Mouse (Mus musculus) CH12.LX (cell line): ENCODE measurements around the gene Ccdc162. TPM values are rescaled to one million over a fixed set of nuclear protein-coding genes. Genes with fewer than 3 reads are reported as not detected.

Experiments used
- DNase-seq: peaks from one replicate; pipeline ENCODE4 v3.0.0-alpha.2; 2013; ENCODE audit errors: extremely low read depth
- H3K27ac ChIP-seq: 2 replicates; pipeline ENCODE4 v1.5.1; 2012; ENCODE audit warnings: low read depth, mild to moderate bottlenecking, control low read depth, moderate library complexity; ENCODE audit not compliant: insufficient read depth
- H3K27me3 ChIP-seq: replicated peaks from 2 replicates; pipeline ENCODE3; 2012; ENCODE audit warnings: inconsistent platforms
- H3K36me3 ChIP-seq, 2 experiments: replicated peaks in 1 of 2; 2 replicates each; pipeline versions ENCODE3 to v1.6.1; 2012; ENCODE audit warnings: inconsistent platforms in 1 of 2, low read length in 1 of 2, mild to moderate bottlenecking in 1 of 2, mixed read lengths in 1 of 2, moderate library complexity in 1 of 2; ENCODE audit not compliant: control insufficient read depth in 1 of 2, insufficient read depth in 1 of 2
- H3K4me1 ChIP-seq, 2 experiments: 2 replicates each; pipeline ENCODE4 v1.6.1; 2012; ENCODE audit warnings: inconsistent platforms in 1 of 2, moderate library complexity in 1 of 2; ENCODE audit not compliant: insufficient read depth in 2 of 2, control insufficient read depth in 1 of 2
- H3K4me2 ChIP-seq: 2 replicates; pipeline ENCODE4 v1.6.1; 2012; ENCODE audit warnings: low read depth, mild to moderate bottlenecking, control low read depth; ENCODE audit not compliant: poor library complexity, insufficient read depth, severe bottlenecking
- H3K4me3 ChIP-seq, 3 experiments: fragments of 150-350 bp in 1 of 3; sonication (generic) in 1 of 3; replicated peaks in 1 of 3; 2 replicates each; pipeline versions ENCODE3 to v1.5.1; 2011 to 2012; ENCODE audit warnings: low read depth in 2 of 3, low read length in 2 of 3, mild to moderate bottlenecking in 2 of 3, moderate library complexity in 2 of 3, control low read depth in 1 of 3, improper control_type of control experiment in 1 of 3, inconsistent platforms in 1 of 3, mixed read lengths in 1 of 3; ENCODE audit not compliant: poor library complexity in 1 of 3
- H3K79me2 ChIP-seq: replicated peaks from 2 replicates; pipeline ENCODE4 v1.6.1; 2012; ENCODE audit warnings: mild to moderate bottlenecking, moderate library complexity; ENCODE audit not compliant: control insufficient read depth, poor library complexity, insufficient read depth, severe bottlenecking; ENCODE audit errors: extremely low read depth
- H3K9ac ChIP-seq: 2 replicates; pipeline ENCODE4 v1.6.1; 2012; ENCODE audit warnings: low read depth, mild to moderate bottlenecking, control low read depth, moderate library complexity; ENCODE audit not compliant: insufficient read depth
- H3K9me3 ChIP-seq: replicated peaks from 2 replicates; pipeline ENCODE3; 2012; ENCODE audit warnings: low read length, inconsistent platforms, mixed read lengths
- BHLHE40 ChIP-seq: IDR thresholded peaks from 2 replicates; pipeline ENCODE4 v1.6.1; 2011; ENCODE audit warnings: mild to moderate bottlenecking, low read depth, low read length, improper control_type of control experiment
- CHD1 ChIP-seq: IDR thresholded peaks from 2 replicates; pipeline ENCODE4 v1.6.1; 2012; ENCODE audit warnings: low read depth, low read length, improper control_type of control experiment, inconsistent platforms
- CHD2 ChIP-seq: IDR thresholded peaks from 2 replicates; pipeline ENCODE4 v1.6.1; 2011; ENCODE audit warnings: low read length, improper control_type of control experiment
- CTCF ChIP-seq, 2 experiments: IDR thresholded peaks in 1 of 2; conservative IDR thresholded peaks in 1 of 2; 2 replicates each; pipeline ENCODE4 v1.5.1; 2011 to 2012; ENCODE audit warnings: low read depth in 2 of 2, low read length in 2 of 2, improper control_type of control experiment in 1 of 2, inconsistent platforms in 1 of 2, mild to moderate bottlenecking in 1 of 2, moderate library complexity in 1 of 2
- E2F4 ChIP-seq: IDR thresholded peaks from 2 replicates; pipeline ENCODE4 v1.6.1; 2011; ENCODE audit warnings: low read depth, low read length, improper control_type of control experiment; ENCODE audit not compliant: insufficient replicate concordance
- ELF1 ChIP-seq: IDR thresholded peaks from 2 replicates; pipeline ENCODE4 v1.6.1; 2014; ENCODE audit warnings: low read depth, mild to moderate bottlenecking, inconsistent platforms, low read length, improper control_type of control experiment
- EP300 ChIP-seq: IDR thresholded peaks from 2 replicates; pipeline ENCODE4 v1.6.1; 2011; ENCODE audit warnings: low read length, improper control_type of control experiment
- GABPA ChIP-seq: IDR thresholded peaks from 2 replicates; pipeline ENCODE4 v1.6.1; 2012; ENCODE audit warnings: low read depth, low read length, improper control_type of control experiment, inconsistent platforms; ENCODE audit not compliant: insufficient replicate concordance
- HCFC1 ChIP-seq: IDR thresholded peaks from 2 replicates; pipeline ENCODE4 v1.6.1; 2012; ENCODE audit warnings: low read depth, mild to moderate bottlenecking, inconsistent platforms, low read length, improper control_type of control experiment
- IRF4 ChIP-seq: IDR thresholded peaks from 2 replicates; pipeline ENCODE4 v1.6.1; 2014; ENCODE audit warnings: low read depth, mild to moderate bottlenecking, inconsistent platforms, low read length, improper control_type of control experiment
- JUN ChIP-seq: IDR thresholded peaks from 2 replicates; pipeline ENCODE4 v1.6.1; 2011; ENCODE audit warnings: low read depth, mild to moderate bottlenecking, low read length, improper control_type of control experiment, moderate library complexity; ENCODE audit not compliant: insufficient read depth
- KAT2A ChIP-seq: IDR thresholded peaks from 2 replicates; pipeline ENCODE4 v1.6.1; 2012; ENCODE audit warnings: low read length, improper control_type of control experiment, inconsistent platforms; ENCODE audit not compliant: insufficient replicate concordance
- MAZ ChIP-seq: IDR thresholded peaks from 2 replicates; pipeline ENCODE4 v1.6.1; 2012; ENCODE audit warnings: low read depth, mild to moderate bottlenecking, inconsistent platforms, low read length, improper control_type of control experiment, moderate library complexity
- MXI1 ChIP-seq: IDR thresholded peaks from 2 replicates; pipeline ENCODE4 v1.6.1; 2011; ENCODE audit warnings: mild to moderate bottlenecking, low read depth, low read length, improper control_type of control experiment
- MYC ChIP-seq: IDR thresholded peaks from 2 replicates; pipeline ENCODE4 v1.6.1; 2011; ENCODE audit warnings: low read depth, mild to moderate bottlenecking, improper control_type of control experiment, low read length
- NELFE ChIP-seq: IDR thresholded peaks from 2 replicates; pipeline ENCODE4 v1.6.1; 2011; ENCODE audit warnings: low read depth, low read length, improper control_type of control experiment
- NRF1 ChIP-seq: IDR thresholded peaks from 2 replicates; pipeline ENCODE4 v1.6.1; 2014; ENCODE audit warnings: low read depth, mild to moderate bottlenecking, inconsistent platforms, low read length, improper control_type of control experiment, moderate library complexity
- PAX5 ChIP-seq: IDR thresholded peaks from 2 replicates; pipeline ENCODE4 v1.6.1; 2012; ENCODE audit warnings: low read length, inconsistent platforms, mixed read lengths
- POLR2AphosphoS2 ChIP-seq: IDR thresholded peaks from 2 replicates; pipeline ENCODE4 v1.6.1; 2011; ENCODE audit warnings: low read depth, low read length, improper control_type of control experiment
- RAD21 ChIP-seq: IDR thresholded peaks from 2 replicates; pipeline ENCODE4 v1.6.1; 2011; ENCODE audit warnings: low read depth, mild to moderate bottlenecking, low read length, improper control_type of control experiment, moderate library complexity
- RCOR1 ChIP-seq: conservative IDR thresholded peaks from 2 replicates; pipeline ENCODE4 v1.6.1; 2012; ENCODE audit warnings: low read depth, mild to moderate bottlenecking, inconsistent platforms, low read length, improper control_type of control experiment
- SIN3A ChIP-seq: IDR thresholded peaks from 2 replicates; pipeline ENCODE4 v1.6.1; 2012; ENCODE audit warnings: low read length, improper control_type of control experiment, inconsistent platforms
- SMC3 ChIP-seq: IDR thresholded peaks from 2 replicates; pipeline ENCODE4 v1.6.1; 2011; ENCODE audit warnings: low read depth, low read length, improper control_type of control experiment
- TBP ChIP-seq: conservative IDR thresholded peaks from 2 replicates; pipeline ENCODE4 v1.6.1; 2011; ENCODE audit warnings: low read depth, low read length, improper control_type of control experiment
- TCF12 ChIP-seq: IDR thresholded peaks from 2 replicates; pipeline ENCODE4 v1.6.1; 2014; ENCODE audit warnings: low read depth, mild to moderate bottlenecking, inconsistent platforms, low read length, improper control_type of control experiment
- UBTF ChIP-seq: IDR thresholded peaks from 2 replicates; pipeline ENCODE4 v1.6.1; 2012; ENCODE audit warnings: low read depth, mild to moderate bottlenecking, inconsistent platforms, low read length, improper control_type of control experiment, moderate library complexity
- USF1 ChIP-seq: IDR thresholded peaks from 2 replicates; pipeline ENCODE4 v1.6.1; 2014; ENCODE audit warnings: low read depth, mild to moderate bottlenecking, inconsistent platforms, low read length, improper control_type of control experiment
- ZC3H11A ChIP-seq: IDR thresholded peaks from 2 replicates; pipeline ENCODE4 v1.6.1; 2012; ENCODE audit warnings: low read depth, mild to moderate bottlenecking, inconsistent platforms, low read length, improper control_type of control experiment
- ZKSCAN1 ChIP-seq: IDR thresholded peaks from 2 replicates; pipeline ENCODE4 v1.6.1; 2012; ENCODE audit warnings: low read depth, inconsistent platforms, low read length, improper control_type of control experiment, borderline replicate concordance
- ZMIZ1 ChIP-seq: IDR thresholded peaks from 2 replicates; pipeline ENCODE4 v1.6.1; 2012; ENCODE audit warnings: low read depth, mild to moderate bottlenecking, inconsistent platforms, low read length, improper control_type of control experiment
- ZNF384 ChIP-seq: IDR thresholded peaks from 2 replicates; pipeline ENCODE4 v1.6.1; 2012; ENCODE audit warnings: low read depth, low read length, improper control_type of control experiment, inconsistent platforms
- dilution Hi-C: fragments of 300-500 bp; cut with MboI; formaldehyde crosslinking; loops from 2 replicates; pipeline ENCODE4 v1.14.3; 2020; ENCODE audit warnings: low sequenced_read_pairs; ENCODE audit not compliant: extremely low pct_unique_long_range_greater_than_20kb, extremely low pct_ligation_motif_present
- in situ Hi-C: fragments of 300-500 bp; cut with MboI; formaldehyde crosslinking; loops from 3 replicates; pipeline ENCODE4 v1.14.3; 2019; ENCODE audit warnings: low sequenced_read_pairs, low pct_ligation_motif_present, low pct_unique_long_range_greater_than_20kb, mixed read lengths
- polyA plus RNA-seq: library from polyadenylated mRNA; unstranded; fragments of >175 nt; gene quantifications from 2 replicates; pipeline ENCODE4 v1.2.1, GENCODE M21; 2012; ENCODE audit warnings: low read depth; ENCODE audit not compliant: insufficient read length
- total RNA-seq, 2 experiments: library from RNA; depleted of rRNA; stranded (reverse); fragments of 300-350 nt in 1 of 2; fragments of >200 nt in 1 of 2; gene quantifications; 2 replicates each; pipeline ENCODE4 v1.2.3; 2012 to 2014

Gene Ccdc162
- total and polyA plus RNA-seq, 3 experiments: 0.64 to 1.3 (median 1.3) TPM

DNA sequence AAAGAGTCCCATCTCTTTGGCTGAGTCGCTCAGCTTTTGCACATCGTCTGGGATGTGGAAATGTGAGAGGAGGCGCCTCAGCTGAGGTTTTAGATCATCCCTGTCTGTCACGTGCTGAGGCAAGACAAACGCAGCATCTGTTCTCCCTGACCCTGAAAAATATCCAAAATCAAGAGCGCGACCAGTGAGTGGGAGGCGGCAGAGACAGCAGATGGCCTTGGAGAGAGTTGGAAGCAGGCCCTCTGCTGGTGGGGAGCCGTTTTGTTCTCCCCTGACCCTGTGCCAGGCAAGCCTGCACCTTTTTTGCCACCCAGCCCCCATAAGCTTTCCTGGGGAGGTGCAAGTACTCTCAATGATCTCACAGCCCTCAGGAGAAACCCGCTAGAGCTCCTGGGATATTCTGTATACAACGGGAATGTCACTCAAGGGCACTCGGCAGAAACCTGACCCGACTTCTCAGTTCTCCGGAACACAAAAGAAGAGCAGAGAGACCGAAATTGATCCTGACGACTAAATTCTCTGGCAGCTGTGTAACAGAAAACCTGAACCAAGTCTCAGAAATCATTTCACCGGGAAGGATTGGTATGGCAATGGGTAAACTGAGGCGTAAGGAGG, 37.6 kb downstream of the Ccdc162 start:
- Histone ChIP-seq H3K4me2 (peak overlapping the region; percentile 69), H3K79me2 (no peaks in the 10 kb centered on the region), H3K27me3 (no peaks in the 10 kb centered on the region), H3K4me3 (peak overlapping the region in 1 of 3 experiments; percentile 5), H3K27ac (no peak overlapping the region)
- TF ChIP-seq NRF1: no peak
- no peak for TF ChIP-seq IRF4
- no peak for TF ChIP-seq ELF1
- TF ChIP-seq CHD2: no peak
- TF ChIP-seq RCOR1: no peak
- no peak for TF ChIP-seq CHD1
- TF ChIP-seq POLR2AphosphoS2: no peak
- no peak for TF ChIP-seq ZNF384
- no peak for TF ChIP-seq PAX5
- TF ChIP-seq HCFC1: no peak
- TF ChIP-seq SMC3: peak; percentile 95
- TF ChIP-seq JUN: no peak
- TF ChIP-seq ZMIZ1: no peak
- TF ChIP-seq NELFE: peak; percentile 45; the same call in 1 of the 2 replicates
- no peak for TF ChIP-seq MAZ
- no peak for TF ChIP-seq MYC
- TF ChIP-seq MXI1: no peak
- no peak for TF ChIP-seq TBP
- peak; percentile 65 for TF ChIP-seq RAD21
- no peak for TF ChIP-seq GABPA
- TF ChIP-seq UBTF: no peak
- no peak for TF ChIP-seq ZKSCAN1
- peak; percentile 36 to 85 for TF ChIP-seq CTCF (conservative IDR thresholded peaks at IDR 0.05 in 1 of 2, IDR thresholded peaks at IDR 0.05 in 1 of 2; ENCODE audit: low read depth in 2 of 2, low read length in 2 of 2)
- no peak for TF ChIP-seq E2F4
- TF ChIP-seq USF1: no peak
- TF ChIP-seq BHLHE40: peak; percentile 55; the same call in 1 of the 2 replicates
- 0 out of 2 replicates have a peak, but pooled peaks have one; percentile 20 for TF ChIP-seq TCF12
- peak; percentile 50 for TF ChIP-seq ZC3H11A
- TF ChIP-seq EP300: no peak
- no peak for TF ChIP-seq KAT2A
- 0 out of 2 replicates have a peak, but pooled peaks have one; percentile 42 for TF ChIP-seq SIN3A
- TF ChIP-seq, all 38 proteins: peak for 8
- Histone ChIP-seq H3K9me3 (no peaks in the 10 kb centered on the region), H3K4me1 (peaks cover 0 to 16% of the 10 kb centered on the region in 2 experiments; a peak in 2 of 4 replicates), H3K36me3 (no peaks in the 10 kb centered on the region), H3K9ac (no peak overlapping the region; the same call in 1 of the 2 replicates)
- in situ Hi-C loops: loop anchor here (25.0 kb wide), 1 partner anchor 267 kb away; no protein-coding TSS in a partner anchor
- dilution Hi-C loops: no loop called here
- DNase-seq: peak; percentile 65
